Mouse (Mus musculus) layer of hippocampus, postnatal 10 days (tissue): Measurements from ENCODE around the gene Soat1. TPM values are rescaled to one million over a fixed set of nuclear protein-coding genes. Genes with fewer than 3 reads are reported as not detected.

Experiments
- DNase-seq, 2 experiments: peaks; one replicate each; pipeline ENCODE4 v3.0.0; 2021; ENCODE audit warnings: low spot score in 2 of 2
- total RNA-seq, 2 experiments: library from RNA; stranded (reverse); gene quantifications; 2 replicates each; pipeline ENCODE4 v1.2.3; 2021

Gene Soat1
- total RNA-seq, 2 experiments from 2014 or later = 44.3 to 48.3 TPM

GRCm38 (mm10) chr1:156467655-156468255 is 6.4 kb downstream of the Soat1 start:
- DNase-seq = no peak

GRCm38 (mm10) chr1:156464963-156465362 is 9.2 kb downstream of the Soat1 start:
- DNase-seq = no peak

GRCm38 (mm10) chr1:156463981-156464853 is 9.9 kb downstream of the Soat1 start:
- DNase-seq = no peak

DNA sequence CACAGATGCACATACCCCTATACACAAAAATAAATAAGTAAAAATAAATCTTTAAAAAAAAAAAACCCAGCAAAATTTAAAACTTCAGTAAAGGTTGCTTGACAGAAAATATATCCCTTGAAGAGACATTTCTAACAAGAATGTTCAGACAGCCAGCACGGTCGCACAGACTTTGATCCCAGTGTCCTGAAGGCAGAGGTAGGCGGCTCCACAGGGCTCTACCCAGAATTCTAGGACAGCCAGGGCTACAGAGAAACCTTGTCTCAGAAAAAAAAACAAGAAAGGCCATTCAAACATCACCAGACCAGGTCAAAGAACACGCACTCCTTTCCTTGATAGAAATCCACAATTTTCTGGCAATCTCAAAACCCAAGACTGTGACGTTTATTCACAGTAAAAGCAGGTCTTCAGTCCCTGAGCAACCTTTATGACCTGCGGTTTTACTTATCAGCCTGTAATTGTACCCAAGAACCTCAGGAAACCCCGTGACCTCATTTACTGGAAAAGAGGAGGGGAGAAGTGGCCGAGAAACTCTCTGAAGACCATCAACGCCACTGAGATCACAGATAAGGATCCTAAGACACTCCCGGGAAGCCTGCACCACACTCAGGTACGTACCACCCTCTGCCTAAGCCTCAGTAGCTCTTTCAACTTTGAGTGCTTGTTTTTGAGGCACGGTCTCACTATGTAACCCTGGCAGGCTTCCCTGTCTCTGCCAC is 11.7 kb downstream of the Soat1 start:
- no peak for DNase-seq

DNA sequence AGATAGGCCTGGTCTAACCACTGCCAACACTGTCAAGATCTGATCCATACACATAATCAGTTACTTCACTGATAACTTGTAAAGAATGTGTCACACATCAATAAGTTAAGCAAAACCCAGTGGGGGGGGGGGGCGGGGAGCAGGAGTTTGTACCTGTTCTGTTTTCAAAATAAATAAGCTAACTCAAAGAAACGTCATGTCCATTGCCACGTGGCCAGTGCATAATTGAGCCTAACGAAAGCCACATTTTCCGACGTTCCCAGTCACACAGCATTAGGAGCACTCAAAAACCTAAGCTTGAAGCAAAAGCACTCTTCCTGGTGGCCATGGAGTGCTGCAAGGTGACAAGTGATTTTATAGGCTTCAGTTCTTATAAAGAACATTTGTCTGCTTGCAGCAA is 13.1 kb downstream of the Soat1 start:
- DNase-seq = no peak

DNA sequence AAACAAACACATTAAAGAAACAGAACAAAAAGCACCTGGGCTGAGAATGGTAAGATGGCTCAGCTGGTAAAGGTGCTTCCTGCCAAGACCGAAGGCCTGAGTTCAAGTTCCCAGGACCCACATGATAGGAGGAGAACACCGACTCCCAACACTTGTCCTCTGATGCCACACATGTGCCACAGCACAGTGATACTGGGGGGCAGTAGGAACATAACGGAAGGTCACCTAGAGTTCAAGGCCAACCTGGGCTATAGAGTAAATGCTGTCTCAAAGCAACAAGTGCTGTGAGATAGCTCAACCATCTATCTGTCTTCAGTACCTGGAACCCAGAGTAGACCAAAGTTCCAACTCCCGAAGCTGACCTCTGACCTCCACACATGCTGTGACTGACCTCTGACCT is 13.9 kb downstream of the Soat1 start:
- DNase-seq = no peak

DNA sequence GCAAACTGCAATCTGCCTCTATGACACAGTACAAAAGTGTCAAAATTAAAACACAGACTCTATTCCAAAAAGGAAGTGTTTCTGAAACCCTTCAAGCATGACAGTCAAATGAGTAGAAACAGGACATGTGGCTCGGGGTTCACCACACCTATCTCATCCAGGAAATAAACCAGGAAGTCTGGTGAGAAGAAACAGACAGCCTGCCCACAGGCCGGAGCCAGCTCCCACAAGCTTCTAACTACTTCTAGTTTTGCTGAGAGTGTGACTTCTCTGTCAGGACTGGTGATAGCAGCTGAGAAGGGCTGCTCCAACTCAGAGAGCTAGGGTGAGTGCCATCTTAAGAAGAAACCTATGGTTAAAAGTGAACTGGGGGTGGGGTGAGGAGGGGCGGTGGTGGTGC is 14.4 kb downstream of the Soat1 start:
- DNase-seq = no peak

DNA sequence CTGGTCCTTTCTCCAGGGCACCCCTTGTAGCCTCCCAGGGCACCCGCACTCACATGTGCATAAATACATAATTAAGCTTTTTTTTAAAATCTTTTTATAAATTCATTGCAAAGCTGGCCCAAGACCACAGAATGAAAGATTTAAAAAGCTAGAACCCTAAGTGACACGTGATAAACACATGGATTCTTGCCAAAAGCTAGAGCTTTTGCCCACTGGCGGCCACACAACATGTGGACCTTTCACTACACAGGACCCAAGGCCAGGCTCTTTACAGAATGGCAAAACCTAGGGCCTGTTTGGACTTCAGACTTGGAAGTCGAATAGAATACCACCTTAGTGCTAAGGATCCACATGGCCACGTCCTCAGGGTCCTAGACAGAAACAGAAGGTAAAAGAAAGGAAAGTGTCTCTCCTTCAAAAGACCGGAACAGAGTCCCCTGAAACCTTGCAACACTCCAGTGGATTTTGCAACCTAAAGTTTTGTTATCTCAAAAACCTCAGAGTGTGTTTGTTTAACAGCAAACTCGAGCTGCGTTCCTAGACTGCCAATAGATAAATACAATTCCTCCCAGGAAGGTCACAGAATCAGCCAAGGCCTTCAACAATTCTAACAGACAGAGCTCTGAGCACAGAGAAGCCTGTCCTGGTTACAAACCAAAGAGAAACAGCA is 15.6 kb downstream of the Soat1 start:
- DNase-seq = no peak

DNA sequence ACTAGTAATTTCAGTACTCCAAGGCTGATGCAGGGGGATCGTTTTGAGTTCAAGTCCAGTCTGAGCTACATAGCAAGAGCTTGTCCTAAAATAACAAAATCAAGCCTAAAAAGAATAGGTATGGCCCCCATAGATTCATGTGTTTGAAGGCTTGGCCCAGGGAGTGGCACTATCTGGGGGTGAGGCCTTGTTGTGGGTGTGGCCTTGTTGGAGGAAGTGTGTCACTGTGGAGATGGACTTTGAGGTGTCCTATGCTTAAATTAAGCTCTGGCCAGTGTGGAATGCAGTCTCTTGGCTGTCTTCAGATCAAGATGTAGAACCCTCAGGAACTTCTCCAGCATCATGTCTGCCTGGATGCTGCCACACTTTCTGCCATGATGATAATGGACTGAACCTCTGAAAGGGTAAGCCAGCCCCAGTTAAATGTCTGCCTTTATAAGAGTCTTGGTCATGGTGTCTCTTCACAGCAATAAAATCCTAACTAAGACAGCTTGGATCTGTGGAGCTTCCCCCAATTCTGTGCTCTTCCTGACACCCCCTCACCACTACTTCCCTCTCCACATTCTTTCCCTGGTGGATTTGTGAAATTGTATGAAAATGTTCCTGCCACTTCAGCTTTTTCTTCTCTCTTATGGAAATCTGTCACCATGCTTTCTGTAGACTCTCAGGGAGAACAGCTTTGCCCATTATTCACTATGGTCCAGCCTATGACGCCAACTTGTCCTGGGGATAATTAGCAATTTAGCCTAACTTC is 18.9 kb downstream of the Soat1 start:
- DNase-seq = no peak

DNA sequence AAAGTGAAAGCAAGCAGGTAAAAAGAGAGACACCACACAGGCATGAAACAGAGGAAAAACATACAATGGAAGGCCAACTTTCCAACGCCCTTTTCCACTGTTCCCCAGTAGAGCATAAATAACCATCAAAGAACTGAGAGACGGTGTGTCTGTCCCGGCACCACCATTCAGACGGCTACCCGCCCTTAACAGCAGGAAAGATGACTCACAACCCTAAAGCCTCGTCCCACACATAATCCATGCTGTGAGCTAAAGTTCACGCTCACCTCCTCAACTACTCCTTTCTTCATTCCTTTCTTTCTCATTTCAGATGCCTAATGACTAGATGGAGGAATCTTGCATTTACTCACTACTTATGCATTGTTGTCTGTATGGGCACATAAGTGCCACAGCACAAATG is 19.7 kb downstream of the Soat1 start:
- no peak for DNase-seq

DNA sequence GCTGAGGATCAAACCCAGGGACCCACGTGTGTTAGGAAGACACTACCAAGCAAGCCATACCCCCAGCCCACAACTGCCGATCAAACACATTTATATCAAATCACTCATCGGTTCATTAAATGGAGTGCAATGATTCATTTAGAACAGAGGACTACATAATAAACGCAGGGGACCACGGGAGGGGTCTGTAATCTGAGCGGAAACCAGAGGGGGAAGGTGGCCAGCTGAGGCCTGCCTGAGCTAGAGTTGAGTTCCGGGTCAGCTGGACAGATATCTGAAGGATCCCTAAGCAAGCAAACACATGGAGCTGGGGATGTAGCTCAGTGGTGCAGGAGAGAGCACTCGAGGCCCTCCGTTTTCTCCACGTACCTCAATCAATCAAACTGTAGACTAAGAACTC is 20.3 kb downstream of the Soat1 start:
- no peak for DNase-seq

DNA sequence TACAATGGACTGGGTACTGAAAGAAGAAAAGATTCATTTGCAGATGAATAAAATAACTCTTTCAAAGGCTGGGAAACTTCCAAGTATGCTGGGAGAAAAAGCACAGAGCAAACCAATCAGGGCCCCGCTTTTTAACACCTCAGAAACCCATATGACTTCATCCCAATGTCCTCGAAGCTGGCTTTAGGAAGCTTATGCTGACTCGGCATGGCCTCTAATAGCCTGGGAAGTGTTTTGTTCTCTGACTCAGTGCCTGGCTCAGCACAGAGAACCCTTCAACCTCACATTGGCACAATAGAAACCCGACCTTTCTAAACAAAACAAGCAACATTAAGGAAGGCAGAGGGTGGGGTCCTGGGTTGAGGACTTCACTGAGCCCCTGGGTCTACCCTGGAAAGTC is 23.7 kb downstream of the Soat1 start:
- no peak for DNase-seq

GRCm38 (mm10) chr1:156449691-156450090 is 24.4 kb downstream of the Soat1 start:
- no peak for DNase-seq

GRCm38 (mm10) chr1:156449089-156449488 is 25.0 kb downstream of the Soat1 start:
- no peak for DNase-seq

DNA sequence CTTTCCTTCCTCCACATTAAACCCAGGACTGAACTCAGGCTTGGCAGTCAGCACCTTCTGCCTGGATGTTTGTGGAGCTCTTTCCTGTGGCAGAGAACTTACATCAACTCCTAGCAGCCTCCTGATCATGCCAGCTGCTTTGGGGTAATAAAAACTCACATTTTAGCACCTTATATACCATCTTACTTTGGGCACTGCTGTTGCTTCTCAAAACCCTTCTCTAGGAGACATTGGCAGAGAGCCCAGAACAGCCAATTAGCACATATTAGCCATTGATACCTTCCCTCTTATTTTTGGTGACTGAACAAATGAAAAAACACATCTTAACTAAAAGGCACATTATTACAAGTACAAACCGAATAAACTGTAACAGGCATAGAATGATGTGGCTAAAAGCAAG is 29.1 kb downstream of the Soat1 start:
- no peak for DNase-seq

DNA sequence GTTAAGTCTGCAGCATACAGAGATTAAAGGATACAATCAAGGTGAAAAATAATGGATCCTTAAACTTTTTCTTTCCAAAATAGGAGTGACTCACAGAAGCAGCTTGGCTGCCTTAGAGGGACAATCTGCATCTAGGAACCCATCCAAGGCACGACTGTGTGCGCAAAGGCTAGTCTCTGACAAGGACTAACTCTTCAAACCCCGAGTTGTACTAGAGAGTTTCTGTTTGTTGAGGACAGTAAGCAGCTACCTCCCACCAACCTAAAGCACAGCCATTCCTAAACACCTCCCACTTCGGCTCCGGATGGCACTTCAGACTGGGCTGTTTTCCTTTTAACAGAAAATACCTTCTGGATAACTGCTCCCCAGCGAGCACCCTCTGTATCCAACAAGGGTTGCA is 31.4 kb downstream of the Soat1 start:
- no peak for DNase-seq

- no peak for DNase-seq
These were observed 31.9 kb downstream of the Soat1 start for GRCm38 (mm10) chr1:156442266-156442665.

GRCm38 (mm10) chr1:156437726-156438125 is 36.4 kb downstream of the Soat1 start:
- DNase-seq = no peak

- no peak for DNase-seq
These were observed 37.0 kb downstream of the Soat1 start for GRCm38 (mm10) chr1:156437016-156437708.

- DNase-seq = no peak
These were observed 40.6 kb downstream of the Soat1 start for GRCm38 (mm10) chr1:156433497-156433896.
